Mouse (Mus musculus) B cell, adult 62 days (primary cell): ENCODE data around the gene Itga8. TPM values are rescaled to one million over a fixed set of nuclear protein-coding genes. Genes with fewer than 3 reads are reported as not detected.

Source experiments
- total RNA-seq: library from RNA; stranded (reverse); gene quantifications from 4 replicates; pipeline ENCODE4 v1.2.4, GENCODE M21; 2023

The Itga8 gene
- total RNA-seq, result 0.49 TPM in 1 of 4 replicates, not detected in the others

GRCm38 (mm10) chr2:12301431-12302170, at the start of gene Itga8:
Gene Itga8, minus strand, starts transcription at chr2:12301922.

Other genes with a start within 250 kb of the Itga8 start
- gene Mindy3, start 117.5 kb upstream of the Itga8 start, total RNA-seq, result 38.8 to 47.0 TPM (median 44.6 TPM) in 4 replicates